Mouse (Mus musculus): ENCODE measurements at regions not wholly inside any gene's neighbourhood (a gene's known extent, or its start where the extent isn't known, plus 50 kb on each side); places are given as distances from the start of the nearest gene placed in this dataset.

GRCm38 (mm10) chr1:81444181-81444580, 367.4 kb downstream of the Nyap2 start:
- DNase-seq = peak; percentile 8 to 21
